10 mouse cellular contexts compared by ENCODE assay signal in the genomic region with DNA sequence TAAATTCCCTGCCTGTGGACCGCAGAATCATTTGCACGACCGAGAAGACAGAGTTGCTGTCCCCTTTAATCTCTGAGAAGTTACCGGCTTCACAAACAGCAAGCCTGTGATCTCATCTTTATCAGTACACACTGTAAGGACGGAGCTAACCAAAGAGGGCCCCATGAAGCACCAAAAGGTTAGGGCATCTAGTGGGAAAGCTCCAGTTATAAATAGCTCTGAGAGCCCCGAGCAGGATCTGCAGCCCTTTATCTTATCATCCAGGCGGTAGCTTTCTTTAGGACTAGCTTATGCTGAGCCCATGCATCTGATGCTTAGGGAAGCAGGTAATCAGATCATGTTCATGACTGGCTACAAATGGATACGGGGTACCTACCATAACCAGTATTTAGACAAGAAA.
A peak's percentile ranks its signal among the peaks of the same experiment; 100 is the strongest.
DNase-seq lines count a peak whose midpoint lies in the region; ATAC-seq lines count a peak whose summit lies in the region.
"Had no signal": no experiment of that assay in that cellular context is flagged by ENCODE, and none has a peak within 500 bp of the region (broad histone marks: within the 10 kb centered on the region; RNA-seq: fewer than 3 reads in every experiment).

No protein-coding gene starts in this region.

- H3K27me3 ChIP-seq in heart, embryonic 12.5 days (replicated peaks), result no peaks in the 10 kb centered on the region
- peaks cover 21% of the 10 kb centered on the region for H3K27me3 ChIP-seq in liver, embryonic 13.5 days
- no peaks in the 10 kb centered on the region for H3K27me3 ChIP-seq in neural tube, embryonic 15.5 days (replicated peaks)
- H3K27me3 ChIP-seq: embryonic facial prominence, embryonic 12.5 days had no signal

- peak overlapping the region; percentile 7; the same call in 1 of the 2 replicates for H3K9ac ChIP-seq in heart, embryonic 12.5 days
- no peak overlapping the region for H3K9ac ChIP-seq in liver, embryonic 13.5 days
- no peak overlapping the region for H3K9ac ChIP-seq in neural tube, embryonic 15.5 days (replicated peaks)
- H3K9ac ChIP-seq: embryonic facial prominence, embryonic 12.5 days had no signal

- H3K9me3 ChIP-seq in heart, embryonic 12.5 days (replicated peaks), result no peaks in the 10 kb centered on the region
- no peaks in the 10 kb centered on the region for H3K9me3 ChIP-seq in liver, embryonic 13.5 days (replicated peaks)
- no peaks in the 10 kb centered on the region for H3K9me3 ChIP-seq in neural tube, embryonic 15.5 days (replicated peaks)
- H3K9me3 ChIP-seq: embryonic facial prominence, embryonic 12.5 days had no signal

- peak; percentile 62 for ATAC-seq in heart, embryonic 12.5 days (ENCODE audit: insufficient number of reproducible peaks, low FRiP score)
- peak; percentile 53 for ATAC-seq in common myeloid progenitor, adult 5-6 weeks (replicated peaks; ENCODE audit: low read depth, poor library complexity, severe bottlenecking)
- ATAC-seq in liver, embryonic 13.5 days (ENCODE audit: low read depth), result peak; percentile 87
- ATAC-seq in neural tube, embryonic 15.5 days (ENCODE audit: low FRiP score), result no peak
- ATAC-seq: CD4-positive, CD25-positive, alpha-beta regulatory T cell, adult 4 months had no signal

- 3% methylated on average over 8 of the region's 8 CpGs for WGBS in heart, embryonic 12.5 days
- 6% methylated on average over 8 of the region's 8 CpGs for WGBS in liver, embryonic 13.5 days (ENCODE audit: insufficient replicate concordance)
- 76% methylated on average over 8 of the region's 8 CpGs for WGBS in neural tube, embryonic 15.5 days

- H3K4me2 ChIP-seq in heart, embryonic 12.5 days, result peak overlapping the region; percentile 63
- peak overlapping the region; percentile 50 for H3K4me2 ChIP-seq in liver, embryonic 13.5 days
- H3K4me2 ChIP-seq in neural tube, embryonic 15.5 days, result no peak overlapping the region
- H3K4me2 ChIP-seq: embryonic facial prominence, embryonic 12.5 days had no signal

- no peaks in the 10 kb centered on the region for H3K36me3 ChIP-seq in heart, embryonic 12.5 days
- no peaks in the 10 kb centered on the region for H3K36me3 ChIP-seq in liver, embryonic 13.5 days
- H3K36me3 ChIP-seq in neural tube, embryonic 15.5 days, result no peaks in the 10 kb centered on the region
- H3K36me3 ChIP-seq: embryonic facial prominence, embryonic 12.5 days had no signal

- DNase-seq in heart, postnatal 36 days, result no peak
- DNase-seq in 416B (ENCODE audit: low read depth), result peak; percentile 98
- DNase-seq in liver, embryonic 13.5 days, result peak; percentile 44
- DNase-seq in left cerebral cortex, postnatal 36 days (ENCODE audit: low spot score in 2 of 2), result no peak
- no peak for DNase-seq in gastrocnemius, postnatal 14 days

- intact Hi-C loops in heart, postnatal 36 days (cut with DNase I), result loop anchor here (2.0 to 5.0 kb wide), 2 partner anchors 19 to 87 kb away; no protein-coding TSS in a partner anchor
- intact Hi-C loops in left cerebral cortex, postnatal 36 days (cut with DNase I), result no loop called here
- intact Hi-C loops in gastrocnemius, postnatal 14 days (cut with DNase I; ENCODE audit: low total_unique reads), result no loop called here

- peak overlapping the region; percentile 10 for H3K4me3 ChIP-seq in heart, embryonic 12.5 days
- no peak overlapping the region for H3K4me3 ChIP-seq in liver, embryonic 13.5 days (replicated peaks)
- H3K4me3 ChIP-seq in neural tube, embryonic 15.5 days (replicated peaks), result no peak overlapping the region
- H3K4me3 ChIP-seq: embryonic facial prominence, embryonic 12.5 days had no signal

- peaks cover 56% of the 10 kb centered on the region for H3K4me1 ChIP-seq in heart, embryonic 12.5 days (replicated peaks)
- H3K4me1 ChIP-seq in liver, embryonic 13.5 days (replicated peaks), result peaks cover 50% of the 10 kb centered on the region
- 0 out of 2 replicates have a peak, but pooled peaks cover 4% of the 10 kb centered on the region for H3K4me1 ChIP-seq in neural tube, embryonic 15.5 days

- peak overlapping the region; percentile 81 for H3K27ac ChIP-seq in heart, embryonic 12.5 days (ENCODE audit: poor library complexity, severe bottlenecking)
- H3K27ac ChIP-seq in liver, embryonic 13.5 days, result peak overlapping the region; percentile 66
- H3K27ac ChIP-seq in neural tube, embryonic 15.5 days (replicated peaks), result no peak overlapping the region
- H3K27ac ChIP-seq: embryonic facial prominence, embryonic 12.5 days had no signal

Comparison
In these comparisons a context has a peak if more than half of its experiments do, and no peak if none do; other contexts are left out.
1. DNase-seq: peak in 416B (single experiment) and liver, embryonic 13.5 days (single experiment); none in heart, postnatal 36 days (0 of 2), left cerebral cortex, postnatal 36 days (0 of 2) and gastrocnemius, postnatal 14 days (single experiment).